Comparison of ENCODE assay signal across 11 mouse cellular contexts in genomic region chr5:17419215-17419820, GRCm38 (mm10). TPM values are rescaled to one million over a fixed set of nuclear protein-coding genes. Genes with fewer than 3 reads are reported as not detected.
DNase-seq lines count a peak whose midpoint lies in the region; ATAC-seq lines count a peak whose summit lies in the region.
"Had no signal": no experiment of that assay in that cellular context is flagged by ENCODE, and none has a peak within 500 bp of the region (broad histone marks: within the 10 kb centered on the region; RNA-seq: fewer than 3 reads in every experiment).

No protein-coding gene starts in this region.

- H3K27me3 ChIP-seq in forebrain, embryonic 11.5 days (ENCODE audit: control insufficient read depth, insufficient read depth, low read length) = no peaks in the 10 kb centered on the region
- H3K27me3 ChIP-seq in forebrain, embryonic 16.5 days (replicated peaks; ENCODE audit: control insufficient read depth, insufficient read depth, low read length) = no peaks in the 10 kb centered on the region
- no peaks in the 10 kb centered on the region for H3K27me3 ChIP-seq in heart, embryonic 11.5 days (ENCODE audit: control insufficient read depth, insufficient read depth, low read length)

- no peak overlapping the region for H3K4me2 ChIP-seq in forebrain, embryonic 11.5 days (ENCODE audit: low read depth, low read length, severe bottlenecking)
- H3K4me2 ChIP-seq in forebrain, embryonic 16.5 days (ENCODE audit: low read length) = no peak overlapping the region
- H3K4me2 ChIP-seq in heart, embryonic 11.5 days = no peak overlapping the region

- no peak for DNase-seq in forebrain, embryonic 11.5 days (ENCODE audit: low spot score)
- peak; percentile 21 for DNase-seq in 3T3-L1 (ENCODE audit: low read depth, low spot score)
- peak; percentile 48 for DNase-seq in gastrocnemius, postnatal 25 days
- peak; percentile 11 to 20 for DNase-seq in layer of hippocampus, postnatal 10 days (ENCODE audit: low spot score in 2 of 2)
- no peak for DNase-seq in frontal cortex, postnatal 14 days (ENCODE audit: low spot score in 2 of 2)
- no peak for DNase-seq in adrenal gland, postnatal 4 days (ENCODE audit: low spot score in 2 of 2)
- DNase-seq: adrenal gland, adult 2 months; liver had no signal

- no peaks in the 10 kb centered on the region for H3K36me3 ChIP-seq in forebrain, embryonic 11.5 days (ENCODE audit: control insufficient read depth, insufficient read depth, low read length)
- H3K36me3 ChIP-seq in forebrain, embryonic 16.5 days (ENCODE audit: control insufficient read depth, insufficient read depth) = no peaks in the 10 kb centered on the region
- no peaks in the 10 kb centered on the region for H3K36me3 ChIP-seq in heart, embryonic 11.5 days (ENCODE audit: control insufficient read depth, insufficient read depth, low read length)

- H3K9me3 ChIP-seq in forebrain, embryonic 11.5 days (ENCODE audit: control insufficient read depth, low read length) = no peaks in the 10 kb centered on the region
- no peaks in the 10 kb centered on the region for H3K9me3 ChIP-seq in forebrain, embryonic 16.5 days (ENCODE audit: control insufficient read depth, low read length)
- H3K9me3 ChIP-seq in heart, embryonic 11.5 days (replicated peaks; ENCODE audit: control insufficient read depth, low read length) = no peaks in the 10 kb centered on the region

- no peak overlapping the region for H3K9ac ChIP-seq in forebrain, embryonic 11.5 days (ENCODE audit: low read length)
- H3K9ac ChIP-seq in forebrain, embryonic 16.5 days (replicated peaks; ENCODE audit: low read depth, low read length) = no peak overlapping the region
- no peak overlapping the region for H3K9ac ChIP-seq in heart, embryonic 11.5 days (ENCODE audit: low read depth, low read length)

- ATAC-seq in forebrain, embryonic 11.5 days (replicated peaks; ENCODE audit: low FRiP score) = peak; percentile 88
- no peak for ATAC-seq in forebrain, embryonic 16.5 days
- ATAC-seq in heart, embryonic 11.5 days (replicated peaks; ENCODE audit: insufficient number of reproducible peaks, low FRiP score, low TSS enrichment) = no peak

- no peak overlapping the region for H3K4me3 ChIP-seq in forebrain, embryonic 11.5 days (ENCODE audit: low read depth, low read length)
- no peak overlapping the region for H3K4me3 ChIP-seq in forebrain, embryonic 16.5 days (replicated peaks; ENCODE audit: low read length)
- no peak overlapping the region for H3K4me3 ChIP-seq in heart, embryonic 11.5 days (ENCODE audit: low read depth, low read length)

- 48% methylated on average over 1 of the region's 1 CpGs for WGBS in forebrain, embryonic 11.5 days
- 59% methylated on average over 1 of the region's 1 CpGs for WGBS in forebrain, embryonic 16.5 days
- WGBS in heart, embryonic 11.5 days (ENCODE audit: insufficient replicate concordance) = 71% methylated on average over 1 of the region's 1 CpGs

- no peaks in the 10 kb centered on the region for H3K4me1 ChIP-seq in forebrain, embryonic 11.5 days (replicated peaks; ENCODE audit: control insufficient read depth, insufficient read depth, low read length)
- no peaks in the 10 kb centered on the region for H3K4me1 ChIP-seq in forebrain, embryonic 16.5 days (replicated peaks; ENCODE audit: control insufficient read depth, insufficient read depth, low read length)
- H3K4me1 ChIP-seq in heart, embryonic 11.5 days (ENCODE audit: control insufficient read depth, insufficient read depth, low read length) = no peaks in the 10 kb centered on the region

- no peak overlapping the region for H3K27ac ChIP-seq in forebrain, embryonic 11.5 days (ENCODE audit: low read depth, low read length)
- no peak overlapping the region for H3K27ac ChIP-seq in forebrain, embryonic 16.5 days (ENCODE audit: low read length)
- H3K27ac ChIP-seq in heart, embryonic 11.5 days (ENCODE audit: low read depth, low read length) = no peak overlapping the region

RNA-seq across cellular contexts. Expression of gene Speer4f2, which starts 46.3 kb away (rescaled TPM):
- polyA plus RNA-seq in forebrain, embryonic 11.5 days (2014; fragmentation: Nextera tagmentation; extraction: Ambion mirVana) = not detected in 2 replicates
- polyA plus RNA-seq in forebrain, embryonic 16.5 days (2015; fragmentation: Nextera tagmentation; extraction: Ambion mirVana) = not detected in 2 replicates
- total RNA-seq in gastrocnemius, postnatal 25 days (2021) = not detected
- not detected for total RNA-seq in layer of hippocampus, postnatal 10 days (2021)
- not detected for total RNA-seq in adrenal gland, postnatal 4 days (2021)
- polyA plus RNA-seq in heart, embryonic 11.5 days (2014; fragmentation: Nextera tagmentation; extraction: Ambion mirVana) = not detected in 2 replicates
- total RNA-seq: adrenal gland, adult 2 months; heart, adult 18-20 months had no signal
- polyA plus RNA-seq: adrenal gland, adult 2 months had no signal

RNA-seq across cellular contexts. Expression of gene Speer4f1, which starts 56.6 kb away (rescaled TPM):
- polyA plus RNA-seq in forebrain, embryonic 11.5 days (2014; fragmentation: Nextera tagmentation; extraction: Ambion mirVana) = not detected in 2 replicates
- polyA plus RNA-seq in forebrain, embryonic 16.5 days (2015; fragmentation: Nextera tagmentation; extraction: Ambion mirVana) = not detected in 2 replicates
- total RNA-seq in gastrocnemius, postnatal 25 days (2021) = not detected
- total RNA-seq in layer of hippocampus, postnatal 10 days (2021) = not detected
- not detected for total RNA-seq in adrenal gland, postnatal 4 days (2021)
- not detected in 2 replicates for polyA plus RNA-seq in heart, embryonic 11.5 days (2014; fragmentation: Nextera tagmentation; extraction: Ambion mirVana)
- total RNA-seq: adrenal gland, adult 2 months; heart, adult 18-20 months had no signal
- polyA plus RNA-seq: adrenal gland, adult 2 months had no signal

Comparison
In these comparisons a context has a peak if more than half of its experiments do, and no peak if none do; other contexts are left out.
1. DNase-seq: peak in 3T3-L1 (single experiment), gastrocnemius, postnatal 25 days (single experiment) and layer of hippocampus, postnatal 10 days (2 of 2); none in forebrain, embryonic 11.5 days (single experiment), frontal cortex, postnatal 14 days (0 of 2) and adrenal gland, postnatal 4 days (0 of 2).